Mouse (Mus musculus) lung, postnatal 36 days (tissue): ENCODE results near the gene Tmem161a.

ENCODE experiments used
- DNase-seq: peaks from one replicate; pipeline ENCODE4 v3.0.0; 2022; ENCODE audit warnings: mixed read lengths

Gene Tmem161a

GRCm38 (mm10) chr8:70211726-70212111, 39.6 kb downstream of the Tmem161a start:
- peak; percentile 26 for DNase-seq

DNA sequence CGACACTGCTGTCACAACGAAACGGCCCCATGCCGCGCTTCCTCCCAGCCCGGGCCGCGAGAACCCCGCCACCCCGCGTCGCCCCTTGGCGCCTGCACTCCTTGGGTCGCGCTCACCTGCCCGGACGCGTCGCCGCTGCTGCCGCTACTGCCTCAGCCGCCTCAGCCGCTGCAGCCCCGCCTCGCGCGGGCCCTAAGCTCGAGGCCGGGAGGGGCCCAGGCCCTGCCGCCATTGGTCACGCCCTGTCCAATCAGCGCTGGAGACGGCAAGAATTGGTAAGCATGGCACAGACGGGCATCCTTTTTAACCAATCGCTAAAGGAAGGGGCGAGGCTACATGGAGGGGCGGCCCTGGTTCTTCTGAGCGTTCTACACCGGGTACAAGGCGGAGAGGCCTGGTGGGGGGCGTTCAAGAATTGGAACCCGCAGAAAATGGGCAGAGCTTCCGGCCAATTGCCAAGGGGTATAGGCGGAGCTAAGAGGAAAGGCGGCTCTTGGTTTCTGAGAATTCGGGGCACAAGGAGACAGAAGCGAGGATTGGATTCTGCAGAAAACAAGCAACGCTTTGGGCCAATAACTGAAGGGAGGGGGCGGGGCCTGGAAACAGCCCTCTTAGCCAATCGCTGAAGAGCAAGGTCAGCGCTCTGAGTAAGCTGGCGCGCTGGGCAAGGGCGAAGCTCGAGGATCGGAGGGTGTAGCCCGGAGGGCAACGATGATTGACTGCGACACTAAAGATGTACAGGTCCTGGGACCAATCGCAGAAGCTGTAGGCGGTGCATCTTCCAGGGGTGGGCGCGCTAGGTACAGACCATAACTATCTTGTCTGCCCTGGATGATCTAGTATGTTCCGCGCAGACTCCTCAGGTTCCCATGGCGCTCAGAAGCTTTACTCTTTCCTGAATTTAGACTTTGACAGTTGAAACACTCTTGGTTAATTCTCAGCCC, 40.2 kb downstream of the Tmem161a start, which contains the start of gene Slc25a42:
TSS of gene Slc25a42 (minus strand) at position 194 of the 944 bp plus-strand sequence.
- peak; percentile 99 for DNase-seq

DNA sequence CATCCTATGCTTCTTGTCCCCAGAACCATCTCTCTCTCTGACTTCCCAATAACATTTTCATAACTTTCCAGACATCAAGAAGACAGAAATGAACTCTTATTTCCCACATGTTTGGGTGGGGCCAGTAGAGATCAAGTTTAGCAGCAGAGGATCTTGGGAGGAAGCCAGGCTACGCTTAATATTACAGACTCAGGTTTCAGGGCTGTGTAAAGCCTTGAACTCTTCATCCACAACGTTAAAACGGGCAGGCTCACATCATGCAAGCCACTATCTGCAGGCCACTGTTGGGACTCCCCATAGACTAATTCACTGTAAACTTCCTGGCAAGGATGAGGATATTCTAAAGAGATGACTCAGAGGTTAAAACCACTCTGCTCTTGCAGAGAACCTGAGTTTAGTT, 42.3 kb downstream of the Tmem161a start:
- no peak for DNase-seq

DNA sequence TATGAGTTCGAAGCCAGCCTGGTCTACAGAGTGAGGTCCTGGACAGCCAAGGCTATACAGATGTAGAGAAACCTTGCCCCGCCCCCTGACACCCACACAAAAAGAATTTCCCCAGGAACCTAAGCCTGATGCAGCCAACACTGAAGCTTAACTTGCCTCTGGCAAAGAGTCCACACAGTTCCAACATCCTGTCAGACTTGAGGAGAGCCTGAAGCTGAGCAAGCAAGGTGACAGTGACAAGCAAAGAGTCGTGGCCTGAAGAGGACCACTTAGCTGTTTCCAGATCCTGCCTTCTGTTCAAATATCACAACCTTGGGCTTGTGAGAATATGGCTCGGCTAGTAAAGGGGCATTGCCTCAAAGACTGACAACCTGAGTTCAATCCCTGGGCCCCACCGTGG, 42.9 kb downstream of the Tmem161a start:
- no peak for DNase-seq

DNA sequence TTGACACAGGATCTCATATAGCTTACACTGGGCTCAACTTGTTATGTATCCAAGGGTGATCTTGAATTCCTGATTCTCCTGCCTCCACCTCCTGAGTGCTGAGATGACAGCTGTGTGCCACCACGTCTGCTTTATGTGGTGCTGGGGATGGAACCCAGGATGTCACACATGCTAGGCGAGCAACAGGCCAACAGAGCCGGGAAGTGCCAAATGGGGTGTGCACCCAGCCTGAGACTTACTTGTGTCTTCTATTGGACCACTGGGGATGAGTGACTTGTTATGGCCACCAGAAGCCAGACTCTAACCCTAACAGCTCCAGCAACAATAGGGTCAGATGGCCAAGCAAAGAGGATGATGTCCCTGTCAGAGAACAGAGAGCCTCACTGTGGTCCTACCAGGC, 44.0 kb downstream of the Tmem161a start:
- peak; percentile 45 for DNase-seq

DNA sequence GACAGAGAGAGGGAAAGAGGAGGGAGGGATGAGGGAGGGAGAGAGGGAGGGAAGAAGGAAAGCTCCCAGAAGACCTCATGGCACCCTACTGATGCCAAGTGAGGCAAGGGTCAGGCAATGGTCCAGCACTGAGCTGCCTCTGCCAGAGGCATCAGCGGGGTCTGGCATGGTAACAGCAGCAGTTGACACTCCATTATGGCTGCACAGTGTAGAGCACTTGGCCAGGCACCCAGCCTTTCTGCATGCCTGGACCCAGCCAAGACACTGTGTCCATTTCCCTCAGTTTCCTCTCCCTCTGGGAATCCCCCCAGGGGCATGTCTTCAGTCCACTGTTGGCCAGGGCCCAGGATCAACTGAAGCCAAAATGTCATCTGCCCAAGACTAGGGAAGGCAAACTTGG, 44.4 kb downstream of the Tmem161a start:
- DNase-seq, result peak; percentile 78

- no peak for DNase-seq
Observed at GRCm38 (mm10) chr8:70217441-70217840, 45.3 kb downstream of the Tmem161a start.

- no peak for DNase-seq
Observed at GRCm38 (mm10) chr8:70219107-70219684, 47.0 kb downstream of the Tmem161a start.

DNA sequence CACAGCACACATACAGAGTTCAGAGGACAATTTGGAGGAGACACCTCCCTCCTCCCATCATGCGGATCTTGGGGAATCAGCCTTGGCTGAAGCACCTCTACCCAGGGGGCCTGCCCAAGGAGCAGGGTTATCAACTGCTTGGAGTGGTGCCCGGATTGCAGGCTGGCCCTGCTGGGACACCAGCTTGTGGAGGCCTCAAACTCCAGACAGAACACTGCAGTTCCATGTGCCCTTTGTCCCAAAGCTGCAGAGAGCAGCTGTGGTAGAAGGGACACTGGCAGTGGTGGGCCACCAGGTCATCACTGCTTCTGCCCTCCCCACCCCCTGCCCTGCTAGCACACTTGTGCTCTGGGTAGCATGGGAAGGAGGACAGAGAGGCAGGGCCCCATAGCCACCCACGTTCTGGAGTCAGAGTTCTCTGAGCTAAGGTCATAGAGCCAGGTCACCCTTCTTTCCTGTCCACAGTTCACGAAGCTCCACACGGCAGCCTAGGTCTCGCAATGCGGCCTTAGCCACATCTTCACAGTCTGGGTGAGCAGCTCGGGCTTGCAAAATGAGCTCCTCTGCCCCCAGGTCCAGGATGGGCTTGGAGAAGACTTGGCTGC, 48.2 kb downstream of the Tmem161a start:
- no peak for DNase-seq

- DNase-seq, result no peak
Observed at GRCm38 (mm10) chr8:70220911-70221310, 48.8 kb downstream of the Tmem161a start.

DNA sequence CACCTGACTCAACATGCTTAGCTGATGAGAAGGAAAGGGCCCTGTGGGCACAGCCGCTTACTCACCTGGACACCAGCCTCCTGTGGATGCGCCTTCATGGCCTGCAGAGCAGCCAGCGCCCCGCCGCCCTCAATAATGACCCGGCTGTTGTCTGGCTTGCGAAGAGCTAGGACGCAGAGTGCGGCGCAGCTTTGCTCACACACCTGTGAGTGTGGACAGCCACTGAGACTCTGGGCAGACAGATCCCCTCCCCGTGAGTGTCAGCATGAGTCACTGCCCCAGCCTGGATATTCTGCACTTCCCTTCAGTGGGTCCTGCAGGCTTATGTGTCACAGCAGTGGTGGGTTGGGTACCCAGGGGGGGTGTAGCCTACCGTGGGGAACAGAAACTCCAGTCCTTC, 49.9 kb downstream of the Tmem161a start:
- no peak for DNase-seq

GRCm38 (mm10) chr8:70223341-70223740, 51.2 kb downstream of the Tmem161a start:
- peak; percentile 73 for DNase-seq

GRCm38 (mm10) chr8:70227997-70228396, 55.8 kb downstream of the Tmem161a start:
- DNase-seq, result no peak

DNA sequence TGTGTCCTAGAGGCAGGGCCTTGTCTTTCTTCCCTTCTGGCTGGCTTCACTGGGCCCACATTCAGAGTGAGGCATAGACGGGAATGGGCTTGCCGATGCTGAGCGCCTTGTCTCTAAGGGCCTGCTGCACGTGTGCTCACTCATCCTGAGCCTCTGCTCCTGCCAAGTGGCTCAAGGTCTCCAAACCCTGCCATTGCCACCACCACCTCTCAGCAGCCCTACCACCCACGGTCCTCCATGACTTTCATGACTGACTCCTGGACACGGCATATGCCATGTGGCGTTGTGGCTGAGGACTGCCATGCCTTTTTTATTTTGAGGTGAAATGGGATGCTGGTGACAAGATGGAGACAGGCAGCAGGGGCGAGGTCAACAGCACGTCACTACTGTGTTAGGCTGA, 58.7 kb downstream of the Tmem161a start:
- DNase-seq, result no peak
